Mouse (Mus musculus) myocyte (in vitro differentiated cells): Measurements from ENCODE around the gene Chrne.

Experiments used
- CEBPB ChIP-seq: IDR thresholded peaks from 2 replicates; pipeline ENCODE4 v1.6.1; 2011; ENCODE audit warnings: mild to moderate bottlenecking, moderate library complexity; ENCODE audit not compliant: poor library complexity, insufficient read depth, severe bottlenecking
- E2F4 ChIP-seq: IDR thresholded peaks from one replicate; pipeline ENCODE4 v1.6.1; 2011; ENCODE audit warnings: mild to moderate bottlenecking, control low read depth, moderate library complexity; ENCODE audit not compliant: insufficient read depth
- MAX ChIP-seq: IDR thresholded peaks from one replicate; pipeline ENCODE4 v1.6.1; 2011; ENCODE audit warnings: low read depth, mild to moderate bottlenecking, control low read depth
- POLR2A ChIP-seq: IDR thresholded peaks from one replicate; pipeline ENCODE4 v1.6.1; 2011; ENCODE audit warnings: low read depth, mild to moderate bottlenecking, control low read depth, moderate library complexity; ENCODE audit not compliant: insufficient read length
- USF1 ChIP-seq: IDR thresholded peaks from one replicate; pipeline ENCODE4 v1.6.1; 2011; ENCODE audit warnings: low read depth, mild to moderate bottlenecking, control low read depth, moderate library complexity

GRCm38 (mm10) chr11:70639976-70640375 is 21.0 kb upstream of the Chrne start:
- no peak for TF ChIP-seq POLR2A
- no peak for TF ChIP-seq MAX
- TF ChIP-seq E2F4 = no peak
- TF ChIP-seq USF1 = no peak
- 0 out of 2 replicates have a peak, but pooled peaks have one; percentile 36 for TF ChIP-seq CEBPB
